Mouse (Mus musculus): ENCODE measurements around the gene Sms. TPM values are rescaled to one million over a fixed set of nuclear protein-coding genes. Genes with fewer than 3 reads are reported as not detected.
A peak's percentile ranks its signal among the peaks of the same experiment; 100 is the strongest.

Gene Sms
- total and polyA plus RNA-seq, 3 experiments: 90.4 to 258 (median 180) TPM

DNA sequence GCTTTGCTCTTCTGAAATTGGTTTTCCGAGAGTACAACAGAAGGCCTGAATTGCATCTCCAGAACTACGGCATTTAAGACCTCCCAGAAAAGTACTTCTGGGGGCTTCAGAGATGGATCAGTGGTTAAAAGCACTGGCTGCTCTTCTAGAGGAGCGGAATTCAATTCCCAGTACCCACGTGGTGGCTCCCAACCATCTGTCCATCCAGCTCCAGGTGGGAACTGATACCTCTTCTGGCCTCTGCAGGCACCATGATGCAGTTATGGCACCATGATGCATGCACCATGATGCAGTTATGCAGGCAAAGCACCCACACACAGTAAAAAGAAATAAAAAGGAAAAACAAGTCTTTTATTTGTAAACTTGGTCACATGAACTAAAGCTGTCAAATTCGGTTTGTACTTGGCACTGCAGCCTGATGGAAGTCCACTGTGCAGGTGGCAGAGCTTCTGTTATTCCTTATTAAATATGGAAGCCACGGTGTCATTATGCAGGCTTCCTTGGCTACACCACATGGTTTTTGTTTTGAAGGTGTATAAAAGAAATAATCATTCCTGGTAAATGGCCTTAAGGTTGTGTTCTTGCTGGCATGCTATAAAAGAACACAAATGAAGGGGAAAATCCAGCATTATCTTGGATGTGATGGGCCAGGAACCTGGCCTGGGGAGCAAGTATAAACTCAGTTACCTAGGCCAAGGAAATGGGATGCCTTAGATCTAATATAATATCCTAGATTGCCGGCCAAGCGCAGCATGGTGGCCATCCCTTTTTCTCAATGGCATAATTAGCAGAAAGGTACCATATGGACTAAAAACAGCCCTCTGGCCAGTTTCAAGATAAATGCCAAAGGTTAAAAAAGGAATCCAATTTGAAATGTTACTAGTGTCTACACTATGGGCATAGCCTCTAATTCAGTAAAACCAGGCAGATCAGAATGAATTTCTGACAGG, 20.1 kb downstream of the Sms start:
- DNase-seq (ENCODE audit: extremely low read depth): no peak
- Histone ChIP-seq H3K4me1 (ENCODE audit: control insufficient read depth in 1 of 2, insufficient read depth in 2 of 2) (peaks cover 2 to 35% of the 10 kb centered on the region in 2 experiments; a peak in 3 of 4 replicates), H3K4me3 (replicated peaks in 1 of 3; ENCODE audit: low read depth in 2 of 3, low read length in 2 of 3, poor library complexity in 1 of 3) (no peak overlapping the region), H3K27me3 (replicated peaks) (no peaks in the 10 kb centered on the region), H3K9ac (ENCODE audit: insufficient read depth, low read depth) (no peak overlapping the region), H3K79me2 (replicated peaks; ENCODE audit: control insufficient read depth, extremely low read depth, insufficient read depth, poor library complexity, severe bottlenecking) (peaks cover 46% of the 10 kb centered on the region), H3K36me3 (replicated peaks in 1 of 2; ENCODE audit: control insufficient read depth in 1 of 2, insufficient read depth in 1 of 2, low read length in 1 of 2) (peaks cover 0 to 12% of the 10 kb centered on the region in 2 experiments), H3K4me2 (ENCODE audit: insufficient read depth, low read depth, poor library complexity, severe bottlenecking) (no peak overlapping the region), H3K9me3 (replicated peaks; ENCODE audit: low read length) (no peaks in the 10 kb centered on the region), H3K27ac (ENCODE audit: insufficient read depth, low read depth) (no peak overlapping the region)
- in situ Hi-C loops (cut with MboI; ENCODE audit: low pct_ligation_motif_present, low pct_unique_long_range_greater_than_20kb, low sequenced_read_pairs) (loop anchor here (10.0 kb wide), 1 partner anchor 123 kb away; the partner anchor contains the start of gene Mbtps2), dilution Hi-C loops (cut with MboI; ENCODE audit: extremely low pct_ligation_motif_present, extremely low pct_unique_long_range_greater_than_20kb, low sequenced_read_pairs) (no loop called here)
- TF ChIP-seq MXI1 (IDR thresholded peaks at IDR 0.05; ENCODE audit: low read depth, low read length) (no peak), E2F4 (IDR thresholded peaks at IDR 0.05; ENCODE audit: insufficient replicate concordance, low read depth, low read length) (no peak), EP300 (IDR thresholded peaks at IDR 0.05; ENCODE audit: low read length) (no peak), SIN3A (IDR thresholded peaks at IDR 0.05; ENCODE audit: low read length) (no peak), HCFC1 (IDR thresholded peaks at IDR 0.05; ENCODE audit: low read depth, low read length) (no peak), ELF1 (IDR thresholded peaks at IDR 0.05; ENCODE audit: low read depth, low read length) (no peak)

DNA sequence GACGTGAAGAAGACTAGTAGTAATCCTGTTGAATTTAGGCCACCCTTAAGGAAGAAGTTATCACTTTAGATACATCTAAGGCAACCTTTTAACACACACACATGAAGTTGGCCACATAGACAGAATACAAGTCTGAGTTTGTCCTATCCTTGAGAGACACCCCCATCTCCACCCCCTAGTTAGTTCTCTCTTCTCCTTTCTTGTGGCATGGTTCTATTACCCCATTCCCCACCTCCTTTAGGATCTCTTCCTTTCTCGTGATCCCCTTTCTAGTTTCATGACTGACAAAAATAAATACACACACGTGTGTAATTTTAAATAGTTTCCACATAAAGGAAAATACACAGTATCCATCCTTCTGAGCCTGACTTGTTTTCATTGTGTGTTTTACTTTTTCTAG, 23.3 kb downstream of the Sms start:
- in situ Hi-C loops (cut with MboI; ENCODE audit: low pct_ligation_motif_present, low pct_unique_long_range_greater_than_20kb, low sequenced_read_pairs): no loop called here
- no peak for DNase-seq (ENCODE audit: extremely low read depth)
- dilution Hi-C loops (cut with MboI; ENCODE audit: extremely low pct_ligation_motif_present, extremely low pct_unique_long_range_greater_than_20kb, low sequenced_read_pairs): no loop called here

GRCm38 (mm10) chrX:157468055-157468454, 24.0 kb downstream of the Sms start:
- peaks cover 10 to 35% of the 10 kb centered on the region in 2 experiments for H3K36me3 ChIP-seq (replicated peaks in 1 of 2; ENCODE audit: control insufficient read depth in 1 of 2, insufficient read depth in 1 of 2, low read length in 1 of 2)
- H3K27me3 ChIP-seq (replicated peaks): no peaks in the 10 kb centered on the region
- H3K9ac ChIP-seq (ENCODE audit: insufficient read depth, low read depth): no peak overlapping the region
- DNase-seq (ENCODE audit: extremely low read depth): no peak
- no peak overlapping the region for H3K4me3 ChIP-seq (replicated peaks in 1 of 3; ENCODE audit: low read depth in 2 of 3, low read length in 2 of 3, poor library complexity in 1 of 3)
- no peaks in the 10 kb centered on the region for H3K9me3 ChIP-seq (replicated peaks; ENCODE audit: low read length)
- dilution Hi-C loops (cut with MboI; ENCODE audit: extremely low pct_ligation_motif_present, extremely low pct_unique_long_range_greater_than_20kb, low sequenced_read_pairs) (no loop called here), in situ Hi-C loops (cut with MboI; ENCODE audit: low pct_ligation_motif_present, low pct_unique_long_range_greater_than_20kb, low sequenced_read_pairs) (no loop called here)
- no peak overlapping the region for H3K4me2 ChIP-seq (ENCODE audit: insufficient read depth, low read depth, poor library complexity, severe bottlenecking)
- H3K4me1 ChIP-seq (ENCODE audit: control insufficient read depth in 1 of 2, insufficient read depth in 2 of 2): peaks cover 4 to 20% of the 10 kb centered on the region in 2 experiments; a peak in 3 of 4 replicates
- no peak overlapping the region for H3K27ac ChIP-seq (ENCODE audit: insufficient read depth, low read depth)
- H3K79me2 ChIP-seq (replicated peaks; ENCODE audit: control insufficient read depth, extremely low read depth, insufficient read depth, poor library complexity, severe bottlenecking): peaks cover 27% of the 10 kb centered on the region
- TF ChIP-seq MXI1 (IDR thresholded peaks at IDR 0.05; ENCODE audit: low read depth, low read length) (peak; percentile 47; the same call in 1 of the 2 replicates), ETS1 (conservative IDR thresholded peaks at IDR 0.05; ENCODE audit: low read depth, low read length) (peak; percentile 36; the same call in 1 of the 2 replicates), KAT2A (IDR thresholded peaks at IDR 0.05; ENCODE audit: insufficient replicate concordance, low read length) (no peak), TBP (conservative IDR thresholded peaks at IDR 0.05; ENCODE audit: low read depth, low read length) (no peak), MYC (IDR thresholded peaks at IDR 0.05; ENCODE audit: low read depth, low read length) (0 out of 2 replicates have a peak, but pooled peaks have one; percentile 24), POLR2A (IDR thresholded peaks at IDR 0.05; ENCODE audit: low read depth, low read length) (no peak), ZNF384 (IDR thresholded peaks at IDR 0.05; ENCODE audit: low read depth, low read length) (peak; percentile 74), JUN (IDR thresholded peaks at IDR 0.05; ENCODE audit: insufficient read depth, low read depth, low read length) (no peak), EP300 (IDR thresholded peaks at IDR 0.05; ENCODE audit: low read length) (peak; percentile 82), BHLHE40 (IDR thresholded peaks at IDR 0.05; ENCODE audit: low read depth, low read length) (peak; percentile 18; the same call in 1 of the 2 replicates), TCF12 (IDR thresholded peaks at IDR 0.05; ENCODE audit: low read depth, low read length) (0 out of 2 replicates have a peak, but pooled peaks have one; percentile 9), POLR2AphosphoS2 (IDR thresholded peaks at IDR 0.05; ENCODE audit: low read depth, low read length) (no peak), IRF4 (IDR thresholded peaks at IDR 0.05; ENCODE audit: low read depth, low read length) (peak; percentile 58; the same call in 1 of the 2 replicates), RCOR1 (conservative IDR thresholded peaks at IDR 0.05; ENCODE audit: low read depth, low read length) (no peak), ZKSCAN1 (IDR thresholded peaks at IDR 0.05; ENCODE audit: borderline replicate concordance, low read depth, low read length) (no peak), MEF2A (IDR thresholded peaks at IDR 0.05; ENCODE audit: borderline replicate concordance, low read depth, low read length) (peak; percentile 82; the same call in 1 of the 2 replicates)

More for the DNA sequence above, 23.3 kb downstream of the Sms start:
- Histone ChIP-seq H3K9me3 (replicated peaks; ENCODE audit: low read length) (no peaks in the 10 kb centered on the region), H3K4me1 (ENCODE audit: control insufficient read depth in 1 of 2, insufficient read depth in 2 of 2) (peaks cover 4 to 20% of the 10 kb centered on the region in 2 experiments; a peak in 3 of 4 replicates), H3K4me3 (replicated peaks in 1 of 3; ENCODE audit: low read depth in 2 of 3, low read length in 2 of 3, poor library complexity in 1 of 3) (no peak overlapping the region), H3K36me3 (replicated peaks in 1 of 2; ENCODE audit: control insufficient read depth in 1 of 2, insufficient read depth in 1 of 2, low read length in 1 of 2) (peaks cover 10 to 31% of the 10 kb centered on the region in 2 experiments), H3K27ac (ENCODE audit: insufficient read depth, low read depth) (peak overlapping the region; percentile 56; the same call in 1 of the 2 replicates), H3K9ac (ENCODE audit: insufficient read depth, low read depth) (no peak overlapping the region), H3K4me2 (ENCODE audit: insufficient read depth, low read depth, poor library complexity, severe bottlenecking) (no peak overlapping the region; the same call in 1 of the 2 replicates), H3K27me3 (replicated peaks) (no peaks in the 10 kb centered on the region), H3K79me2 (replicated peaks; ENCODE audit: control insufficient read depth, extremely low read depth, insufficient read depth, poor library complexity, severe bottlenecking) (peaks cover 33% of the 10 kb centered on the region)
- TF ChIP-seq TCF12 (IDR thresholded peaks at IDR 0.05; ENCODE audit: low read depth, low read length) (no peak), GABPA (IDR thresholded peaks at IDR 0.05; ENCODE audit: insufficient replicate concordance, low read depth, low read length) (no peak), MAX (IDR thresholded peaks at IDR 0.05; ENCODE audit: low read length) (no peak), BHLHE40 (IDR thresholded peaks at IDR 0.05; ENCODE audit: low read depth, low read length) (0 out of 2 replicates have a peak, but pooled peaks have one; percentile 10), USF2 (conservative IDR thresholded peaks at IDR 0.05; ENCODE audit: low read depth, low read length) (no peak), ZKSCAN1 (IDR thresholded peaks at IDR 0.05; ENCODE audit: borderline replicate concordance, low read depth, low read length) (no peak)
